Mouse (Mus musculus): ENCODE results near the gene Tma7.

GRCm38 (mm10) chr9:109051011-109051501 is 31.3 kb downstream of the Tma7 start:
- TF ChIP-seq GATA1 (IDR thresholded peaks at IDR 0.05; ENCODE audit: borderline replicate concordance, low read length) (no peak), FLI1 (IDR thresholded peaks at IDR 0.05; ENCODE audit: low read length) (no peak)
